Mouse (Mus musculus) hindbrain, embryonic 13.5 days (tissue): ENCODE measurements around the gene Ankrd33b. TPM values are rescaled to one million over a fixed set of nuclear protein-coding genes. Genes with fewer than 3 reads are reported as not detected.

Experiments used
- ATAC-seq: fragments of 200-750 bp; cut with Nextera tagmentation; 2 replicates; pipeline ENCODE4 v1.8.0; 2017; ENCODE audit warnings: moderate TSS enrichment; ENCODE audit not compliant: low FRiP score
- H3K27ac ChIP-seq: fragments of 300-500 bp; sonication (generic); 2 replicates; pipeline ENCODE4 v1.5.1; 2015; ENCODE audit warnings: inconsistent platforms, mild to moderate bottlenecking, moderate library complexity
- H3K27me3 ChIP-seq: fragments of 300-500 bp; sonication (generic); 2 replicates; pipeline ENCODE4 v1.6.1; 2015; ENCODE audit warnings: mild to moderate bottlenecking, inconsistent platforms
- H3K36me3 ChIP-seq: fragments of 300-500 bp; sonication (generic); 2 replicates; pipeline ENCODE4 v1.6.1; 2015; ENCODE audit warnings: mild to moderate bottlenecking, inconsistent platforms
- H3K4me1 ChIP-seq: fragments of 300-500 bp; sonication (generic); replicated peaks from 2 replicates; pipeline ENCODE4 v1.6.1; 2015; ENCODE audit warnings: inconsistent platforms
- H3K4me2 ChIP-seq: fragments of 300-500 bp; sonication (generic); 2 replicates; pipeline ENCODE4 v1.6.1; 2015; ENCODE audit warnings: inconsistent platforms, mild to moderate bottlenecking, moderate library complexity
- H3K4me3 ChIP-seq: fragments of 300-500 bp; sonication (generic); 2 replicates; pipeline ENCODE4 v1.5.1; 2015; ENCODE audit warnings: mild to moderate bottlenecking, inconsistent platforms
- H3K9ac ChIP-seq: fragments of 300-500 bp; sonication (generic); 2 replicates; pipeline ENCODE4 v1.6.1; 2015; ENCODE audit warnings: mild to moderate bottlenecking, inconsistent platforms
- H3K9me3 ChIP-seq: fragments of 300-500 bp; sonication (generic); 2 replicates; pipeline ENCODE4 v1.6.1; 2016; ENCODE audit warnings: inconsistent platforms
- whole genome bisulfite sequencing: fragments of 180-500 bp; shearing (Covaris S2); methylation state at CpG from one replicate; pipeline ENCODE4 v1.1.7; 2015; 5-methylcytosine and 5-hydroxymethylcytosine counted together
- polyA plus RNA-seq: library from polyadenylated mRNA; unstranded; fragments of >200 nt; fragmentation: Nextera tagmentation; extraction: Ambion mirVana; gene quantifications from 2 replicates; pipeline ENCODE4 v1.2.1, GENCODE M21; 2015

Gene Ankrd33b
- 0.71 and 1.5 TPM in 2 replicates for polyA plus RNA-seq

DNA sequence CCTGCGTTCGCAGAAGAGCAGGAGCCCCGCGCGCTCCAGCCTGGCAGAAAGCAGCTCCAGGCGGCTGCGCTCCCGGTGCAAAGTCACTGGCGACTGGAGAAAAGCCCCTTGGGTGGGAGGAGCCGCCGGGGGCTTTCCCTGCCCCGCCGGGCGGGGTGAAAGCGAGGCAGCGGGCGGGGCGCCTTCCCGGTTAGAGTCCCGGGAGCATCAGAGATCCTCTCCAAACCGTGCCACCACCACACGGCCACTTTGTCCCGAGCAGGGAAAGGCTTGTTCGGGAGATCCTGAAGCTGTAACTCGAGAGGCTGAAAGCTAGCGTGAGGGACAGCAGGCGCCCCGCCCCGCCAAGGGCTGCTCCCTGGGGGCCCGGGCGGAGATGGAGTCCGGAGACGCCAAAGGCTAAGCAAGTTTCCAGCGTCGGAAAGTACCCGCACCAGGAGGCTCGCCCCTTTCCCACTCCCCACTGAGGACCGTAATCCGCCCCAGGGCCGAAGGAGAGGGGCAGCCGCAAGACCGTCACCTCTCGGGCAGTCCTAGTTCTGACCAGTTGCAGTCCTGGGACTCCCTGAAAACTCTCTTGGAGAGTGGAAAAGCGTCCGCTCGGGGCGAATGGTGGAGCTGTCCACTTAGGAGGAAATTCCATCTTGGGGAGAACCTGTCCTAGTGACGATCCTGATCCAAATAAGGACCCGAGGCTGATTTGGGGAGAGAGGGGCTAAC is at the start of gene Ankrd33b:
TSS of gene Ankrd33b (minus strand) at position 246 of the 720 bp plus-strand sequence.
- peak within 1 kb of the TSS; percentile 99 for H3K4me2 ChIP-seq
- peaks cover 38% of the 10 kb centered on the region for H3K4me1 ChIP-seq
- ATAC-seq = peak; percentile 57
- H3K36me3 ChIP-seq = no peaks in the 10 kb centered on the region
- peaks cover 85% of the 10 kb centered on the region for H3K27me3 ChIP-seq
- peak within 1 kb of the TSS; percentile 57 for H3K4me3 ChIP-seq
- peak within 1 kb of the TSS; percentile 70 for H3K9ac ChIP-seq
- H3K27ac ChIP-seq = no peak within 1 kb of the TSS
- WGBS = under 1% methylated on average over 49 of the region's 49 CpGs
- H3K9me3 ChIP-seq = no peaks in the 10 kb centered on the region

DNA sequence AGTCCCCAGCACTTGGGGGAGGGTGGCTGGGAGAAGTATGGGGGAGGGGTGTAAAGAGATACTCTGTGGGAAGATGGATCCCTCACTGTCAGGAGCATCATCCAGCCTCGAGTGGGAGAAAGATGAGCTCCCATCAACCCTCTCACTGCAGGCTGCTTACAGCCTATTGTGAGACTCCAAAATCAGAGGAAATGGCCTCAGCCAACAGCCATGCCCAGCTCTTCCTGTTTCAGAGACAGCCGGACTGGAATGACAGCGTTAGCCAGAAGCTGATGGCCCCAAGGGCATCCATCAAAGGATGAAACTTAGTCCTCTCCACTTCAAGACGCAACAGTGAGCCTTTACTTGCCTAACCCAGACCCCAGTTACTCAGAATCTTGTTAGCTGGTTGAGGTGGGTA is 47.7 kb upstream of the Ankrd33b start:
- Histone ChIP-seq H3K4me2 (no peak overlapping the region), H3K36me3 (no peaks in the 10 kb centered on the region), H3K4me3 (no peak overlapping the region), H3K9me3 (no peaks in the 10 kb centered on the region), H3K4me1 (no peaks in the 10 kb centered on the region), H3K9ac (no peak overlapping the region), H3K27me3 (no peaks in the 10 kb centered on the region), H3K27ac (no peak overlapping the region)
- 74% methylated on average over 4 of the region's 4 CpGs for WGBS
- no peak for ATAC-seq

GRCm38 (mm10) chr15:31414179-31414898 is 46.8 kb upstream of the Ankrd33b start:
- no peaks in the 10 kb centered on the region for H3K27me3 ChIP-seq
- WGBS = 35% methylated on average over 6 of the region's 6 CpGs
- ATAC-seq = no peak

GRCm38 (mm10) chr15:31413662-31414061 is 46.1 kb upstream of the Ankrd33b start:
- no peak overlapping the region for H3K4me2 ChIP-seq
- H3K9ac ChIP-seq = no peak overlapping the region
- no peaks in the 10 kb centered on the region for H3K27me3 ChIP-seq
- H3K27ac ChIP-seq = no peak overlapping the region
- H3K9me3 ChIP-seq = no peaks in the 10 kb centered on the region
- H3K4me1 ChIP-seq = no peaks in the 10 kb centered on the region
- WGBS = 88% methylated on average over 6 of the region's 6 CpGs
- no peaks in the 10 kb centered on the region for H3K36me3 ChIP-seq
- no peak overlapping the region for H3K4me3 ChIP-seq
- ATAC-seq = no peak

More at GRCm38 (mm10) chr15:31414179-31414898, 46.8 kb upstream of the Ankrd33b start:
- no peak overlapping the region for H3K4me2 ChIP-seq
- no peaks in the 10 kb centered on the region for H3K36me3 ChIP-seq
- no peak overlapping the region for H3K4me3 ChIP-seq
- H3K27ac ChIP-seq = no peak overlapping the region
- no peak overlapping the region for H3K9ac ChIP-seq
- H3K9me3 ChIP-seq = no peaks in the 10 kb centered on the region
- no peaks in the 10 kb centered on the region for H3K4me1 ChIP-seq

- Histone ChIP-seq H3K4me2 (no peak overlapping the region), H3K9ac (no peak overlapping the region), H3K4me1 (no peaks in the 10 kb centered on the region), H3K36me3 (no peaks in the 10 kb centered on the region), H3K27ac (no peak overlapping the region), H3K9me3 (no peaks in the 10 kb centered on the region), H3K27me3 (no peaks in the 10 kb centered on the region), H3K4me3 (no peak overlapping the region)
- no peak for ATAC-seq
- 57% methylated on average over 3 of the region's 3 CpGs for WGBS
These were observed 45.4 kb upstream of the Ankrd33b start for GRCm38 (mm10) chr15:31412933-31413332.

DNA sequence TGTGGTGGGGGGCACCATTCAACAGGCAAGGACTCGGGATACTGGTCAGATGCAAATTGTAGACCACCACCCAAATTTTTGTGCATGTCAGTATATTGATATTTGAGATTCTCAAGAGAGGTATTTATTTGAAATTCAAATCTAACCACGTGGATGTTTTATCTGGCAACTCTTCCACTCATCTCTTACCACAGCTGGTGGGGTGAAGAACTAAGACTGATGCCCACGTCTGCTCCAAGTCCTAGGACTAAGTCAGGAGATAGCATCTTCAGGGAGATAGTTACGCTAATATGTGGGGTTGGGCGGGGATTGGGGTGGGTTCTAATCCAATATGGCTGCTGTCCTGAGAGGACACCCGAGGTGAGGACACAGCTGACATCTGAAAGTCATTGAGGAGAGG is 44.9 kb upstream of the Ankrd33b start:
- ATAC-seq = no peak
- H3K4me3 ChIP-seq = no peak overlapping the region
- WGBS = 88% methylated on average over 6 of the region's 6 CpGs
- H3K27ac ChIP-seq = no peak overlapping the region
- no peaks in the 10 kb centered on the region for H3K4me1 ChIP-seq
- H3K27me3 ChIP-seq = no peaks in the 10 kb centered on the region
- no peak overlapping the region for H3K9ac ChIP-seq
- H3K9me3 ChIP-seq = no peaks in the 10 kb centered on the region
- H3K36me3 ChIP-seq = no peaks in the 10 kb centered on the region
- no peak overlapping the region for H3K4me2 ChIP-seq

DNA sequence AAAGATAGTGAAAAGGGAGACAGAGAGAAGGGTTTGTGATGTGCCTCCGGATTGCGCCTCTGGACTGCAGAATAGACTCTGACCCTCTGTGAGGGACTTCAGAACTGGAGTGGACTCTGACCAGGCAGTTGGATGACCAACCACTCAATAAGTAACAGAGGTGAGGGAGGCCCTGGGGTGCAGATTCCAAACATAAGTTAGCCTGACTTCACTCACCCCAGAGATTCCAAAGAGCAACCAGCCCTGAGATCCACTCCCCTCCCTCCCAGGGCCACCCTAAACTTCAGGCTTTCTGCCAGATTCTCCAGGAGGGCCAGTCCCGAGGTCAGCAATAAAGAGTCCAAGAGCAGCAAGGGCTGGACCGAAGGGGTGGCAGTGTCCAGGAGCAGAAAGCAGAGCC is 40.0 kb upstream of the Ankrd33b start:
- no peaks in the 10 kb centered on the region for H3K36me3 ChIP-seq
- no peaks in the 10 kb centered on the region for H3K9me3 ChIP-seq
- H3K27ac ChIP-seq = no peak overlapping the region
- H3K4me2 ChIP-seq = no peak overlapping the region
- H3K27me3 ChIP-seq = 0 out of 2 replicates have a peak, but pooled peaks cover 2% of the 10 kb centered on the region
- H3K4me1 ChIP-seq = peaks cover 8% of the 10 kb centered on the region
- no peak for ATAC-seq
- no peak overlapping the region for H3K4me3 ChIP-seq
- 81% methylated on average over 4 of the region's 4 CpGs for WGBS
- H3K9ac ChIP-seq = no peak overlapping the region

DNA sequence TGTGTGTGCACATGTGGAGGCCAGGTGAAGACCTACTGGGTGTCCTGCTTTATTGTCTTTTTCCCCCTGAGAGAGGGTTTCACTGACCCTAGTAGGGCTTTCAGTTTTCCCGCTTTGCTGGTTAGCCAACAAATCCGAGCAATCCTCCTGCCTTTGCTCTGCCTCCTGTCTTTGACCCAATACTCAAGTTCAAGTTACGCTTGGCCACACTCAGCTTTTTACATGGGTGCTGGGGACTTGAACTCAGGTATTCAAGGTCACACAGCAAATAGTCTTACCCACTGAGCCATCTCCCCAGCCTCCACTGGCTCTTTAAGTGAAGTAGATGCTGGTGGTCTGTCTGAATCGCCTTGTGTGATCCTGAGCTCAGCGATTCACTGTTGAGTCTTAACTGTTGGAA is 39.4 kb upstream of the Ankrd33b start:
- Histone ChIP-seq H3K27ac (no peak overlapping the region), H3K4me3 (no peak overlapping the region), H3K4me1 (peaks cover 15% of the 10 kb centered on the region), H3K9me3 (no peaks in the 10 kb centered on the region), H3K36me3 (no peaks in the 10 kb centered on the region), H3K27me3 (0 out of 2 replicates have a peak, but pooled peaks cover 2% of the 10 kb centered on the region), H3K4me2 (no peak overlapping the region), H3K9ac (no peak overlapping the region)
- ATAC-seq = no peak
- WGBS = 87% methylated on average over 5 of the region's 5 CpGs

DNA sequence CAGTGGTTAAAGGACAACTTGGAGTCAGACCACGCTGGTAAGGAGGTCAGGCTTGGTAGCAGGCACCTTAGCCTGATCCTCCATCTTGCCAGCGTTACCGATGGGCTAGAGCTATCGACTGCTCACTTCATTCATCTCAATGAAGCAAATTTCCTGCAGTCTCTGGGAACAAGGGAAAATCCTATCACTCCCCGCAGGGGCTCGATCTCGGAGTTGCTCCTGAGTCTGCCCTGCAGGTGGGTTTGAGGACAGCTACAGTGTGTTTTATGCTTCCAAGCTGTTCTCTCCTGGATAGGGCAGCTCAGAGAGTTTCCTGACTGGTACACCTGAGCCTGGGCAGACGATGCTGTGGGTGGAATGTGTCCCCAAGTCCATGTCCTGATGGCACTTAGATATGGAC is 36.8 kb upstream of the Ankrd33b start:
- no peak overlapping the region for H3K9ac ChIP-seq
- H3K4me1 ChIP-seq = peaks cover 19% of the 10 kb centered on the region
- ATAC-seq = no peak
- no peak overlapping the region for H3K4me3 ChIP-seq
- WGBS = 87% methylated on average over 8 of the region's 8 CpGs
- H3K9me3 ChIP-seq = no peaks in the 10 kb centered on the region
- H3K27me3 ChIP-seq = 0 out of 2 replicates have a peak, but pooled peaks cover 2% of the 10 kb centered on the region
- H3K27ac ChIP-seq = no peak overlapping the region
- H3K36me3 ChIP-seq = no peaks in the 10 kb centered on the region
- H3K4me2 ChIP-seq = no peak overlapping the region

- Histone ChIP-seq H3K27me3 (0 out of 2 replicates have a peak, but pooled peaks cover 2% of the 10 kb centered on the region), H3K4me1 (peaks cover 19% of the 10 kb centered on the region), H3K9me3 (no peaks in the 10 kb centered on the region), H3K36me3 (no peaks in the 10 kb centered on the region), H3K4me2 (no peak overlapping the region), H3K27ac (peak overlapping the region; percentile 44), H3K9ac (no peak overlapping the region), H3K4me3 (no peak overlapping the region)
- peak; percentile 76 for ATAC-seq
- 52% methylated on average over 12 of the region's 12 CpGs for WGBS
These were observed 34.8 kb upstream of the Ankrd33b start for GRCm38 (mm10) chr15:31402200-31402892.

DNA sequence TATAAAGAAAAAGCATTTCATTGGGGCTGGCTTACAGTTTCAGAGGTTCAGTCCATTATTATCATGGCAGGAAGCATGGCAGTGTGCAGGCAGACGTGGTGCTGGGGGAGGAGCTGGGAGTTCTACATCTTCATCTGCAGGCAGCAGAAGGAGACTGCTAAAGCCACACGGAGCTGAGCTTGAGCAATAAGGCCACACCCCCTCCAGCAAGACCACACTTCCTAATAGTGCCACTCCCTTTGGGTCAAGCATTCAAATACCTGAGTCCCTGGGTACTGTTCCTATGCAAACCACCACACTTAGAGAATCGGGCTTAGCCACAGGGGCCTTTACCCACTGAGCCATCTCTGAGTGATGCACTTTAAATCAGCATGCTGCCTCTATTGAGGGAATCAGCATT is 33.4 kb upstream of the Ankrd33b start:
- H3K9me3 ChIP-seq = no peaks in the 10 kb centered on the region
- H3K27me3 ChIP-seq = 0 out of 2 replicates have a peak, but pooled peaks cover 2% of the 10 kb centered on the region
- no peak overlapping the region for H3K4me3 ChIP-seq
- no peak for ATAC-seq
- 26% methylated on average over 3 of the region's 3 CpGs for WGBS
- H3K27ac ChIP-seq = no peak overlapping the region
- H3K4me2 ChIP-seq = no peak overlapping the region
- H3K9ac ChIP-seq = no peak overlapping the region
- H3K36me3 ChIP-seq = no peaks in the 10 kb centered on the region
- H3K4me1 ChIP-seq = peaks cover 19% of the 10 kb centered on the region

- no peak overlapping the region for H3K9ac ChIP-seq
- WGBS = 91% methylated on average over 13 of the region's 13 CpGs
- no peak overlapping the region for H3K4me3 ChIP-seq
- H3K4me1 ChIP-seq = peaks cover 19% of the 10 kb centered on the region
- no peaks in the 10 kb centered on the region for H3K36me3 ChIP-seq
- H3K27me3 ChIP-seq = 0 out of 2 replicates have a peak, but pooled peaks cover 2% of the 10 kb centered on the region
- no peak overlapping the region for H3K27ac ChIP-seq
- ATAC-seq = no peak
- H3K9me3 ChIP-seq = no peaks in the 10 kb centered on the region
- no peak overlapping the region for H3K4me2 ChIP-seq
These were observed 31.2 kb upstream of the Ankrd33b start for GRCm38 (mm10) chr15:31398769-31399168.
